Mouse (Mus musculus): Measurements from ENCODE around the gene Eif6.
"Not testable (repeated sequence)": the region's sequence is repeated elsewhere in the genome, so short reads cannot be mapped to it uniquely, and the experiment has no call there.

The Eif6 gene

DNA sequence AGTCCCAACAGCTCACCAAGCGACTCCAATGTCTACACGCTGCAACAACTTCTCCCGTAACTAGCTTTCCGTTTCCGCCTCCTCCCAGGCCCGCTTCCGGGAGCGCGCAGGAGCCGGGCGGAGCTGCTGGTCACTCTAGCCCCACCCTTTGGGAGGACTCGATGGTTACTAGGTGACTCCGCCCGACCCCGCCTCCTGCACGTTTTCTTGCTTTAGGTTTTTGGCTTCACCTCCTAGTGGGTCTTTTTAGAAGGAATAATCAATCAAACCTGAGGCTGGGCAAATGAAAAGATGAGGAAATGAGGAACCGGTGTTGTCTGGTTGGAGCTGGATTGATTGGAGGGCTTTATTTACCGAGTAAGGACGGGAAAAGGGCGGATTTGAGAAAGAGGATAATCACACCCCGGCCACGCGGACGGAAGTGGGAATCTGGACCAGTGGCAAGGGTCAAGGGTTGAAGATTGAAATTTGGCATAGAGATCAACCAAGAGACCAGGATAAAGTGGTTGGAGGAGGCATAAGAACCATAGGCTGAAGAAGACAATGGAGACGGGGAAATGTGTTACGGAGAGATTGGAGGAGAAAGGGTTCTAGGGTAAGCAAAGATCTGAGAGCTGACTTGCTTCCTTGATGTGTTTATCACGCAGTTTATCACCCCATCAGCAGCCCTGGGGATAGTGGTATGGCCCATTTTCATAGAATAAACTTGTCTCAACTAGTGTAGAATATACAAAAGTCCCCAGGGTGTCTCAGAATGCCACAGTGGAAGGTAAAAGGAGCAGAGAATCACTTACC, at the start of gene Eif6:
Gene Eif6, minus strand, starts transcription at position 296 of the 795 bp plus-strand sequence.
- peak; percentile 92 for DNase-seq

DNA sequence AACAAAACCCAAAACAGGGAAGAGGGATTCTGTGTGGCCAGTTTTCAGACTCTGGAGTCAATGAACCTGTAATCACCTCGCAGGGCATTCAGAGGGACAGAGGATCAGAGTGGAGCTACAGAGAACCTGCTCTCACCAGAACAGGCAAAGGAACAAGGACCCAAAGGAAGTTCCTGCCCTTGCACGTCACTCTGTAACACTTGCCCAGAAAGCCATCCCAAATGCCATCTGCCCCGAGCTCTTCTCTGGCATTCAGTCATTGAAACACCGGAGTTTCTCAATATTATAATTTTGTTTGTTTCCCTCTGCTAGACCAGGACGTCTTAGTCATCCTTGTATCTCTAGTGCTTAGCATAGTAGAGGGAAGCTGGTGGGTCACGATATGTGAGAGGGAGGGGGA, 46.9 kb upstream of the Eif6 start:
- no peak for DNase-seq

DNA sequence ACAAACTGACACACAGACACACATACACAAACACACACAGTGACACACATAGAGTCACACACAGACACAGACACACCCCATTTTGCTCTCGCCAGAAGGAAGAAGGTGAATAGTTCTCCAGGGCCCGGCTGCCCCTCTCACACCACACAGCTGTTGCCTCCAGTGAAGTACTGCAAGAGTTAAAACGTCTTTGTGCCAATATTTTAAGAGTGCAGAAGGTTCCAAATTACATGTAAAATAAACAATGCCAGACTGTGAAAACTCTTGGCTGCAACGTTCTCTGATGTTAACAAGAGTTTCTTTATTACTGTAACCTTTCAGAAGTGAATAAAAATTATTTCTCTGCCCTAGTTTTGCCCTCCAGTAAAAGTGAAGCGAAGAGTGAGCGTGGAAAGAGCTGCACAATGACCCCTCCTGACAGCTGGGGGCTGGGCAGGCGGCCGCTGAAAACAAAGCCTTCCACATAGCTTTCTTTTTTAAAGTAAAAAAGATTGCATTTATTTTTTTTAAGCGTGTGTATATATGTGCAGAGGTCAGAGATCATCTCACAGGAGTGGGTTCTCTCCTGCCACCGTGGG, 46.3 kb upstream of the Eif6 start:
- no peak for DNase-seq

DNA sequence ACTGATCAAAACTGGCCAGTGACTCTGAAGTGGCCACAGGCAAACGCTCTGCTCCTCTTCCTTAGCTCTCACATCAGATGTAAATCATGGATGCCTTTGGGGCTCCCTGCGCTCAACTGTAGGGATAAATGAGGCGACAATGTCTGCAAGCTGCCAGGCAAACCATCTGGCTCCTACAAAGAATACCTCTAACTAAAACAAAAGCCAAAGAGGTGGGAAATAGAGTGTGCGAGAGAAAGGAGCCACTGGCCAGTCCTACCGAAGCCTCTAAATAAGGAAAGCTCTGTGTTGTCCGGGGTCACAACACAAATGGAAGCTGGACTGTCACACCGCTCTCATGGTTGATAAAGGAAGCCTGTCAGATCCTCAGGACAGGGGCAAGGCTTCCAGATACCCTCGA, 45.8 kb upstream of the Eif6 start:
- DNase-seq: no peak

DNA sequence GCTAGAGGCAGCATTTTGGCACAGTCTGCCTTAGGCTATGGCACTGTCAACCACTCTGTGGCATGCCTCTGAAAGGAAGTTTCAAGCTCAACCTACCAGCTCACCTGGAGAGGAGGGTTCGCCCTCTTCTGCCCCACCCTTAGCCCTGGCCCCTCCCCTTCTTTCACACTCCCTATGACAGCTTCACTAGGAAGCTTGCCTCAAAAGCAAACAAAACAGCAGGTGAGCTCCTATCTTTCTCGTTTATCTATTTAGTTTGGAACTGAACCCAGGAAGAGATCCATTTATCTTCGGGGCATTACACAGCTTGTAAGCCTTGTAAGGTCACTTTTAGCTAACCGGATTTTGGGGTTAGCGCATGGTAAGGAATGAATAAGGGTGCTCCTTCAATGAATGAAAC, 43.0 kb upstream of the Eif6 start:
- DNase-seq: no peak

DNA sequence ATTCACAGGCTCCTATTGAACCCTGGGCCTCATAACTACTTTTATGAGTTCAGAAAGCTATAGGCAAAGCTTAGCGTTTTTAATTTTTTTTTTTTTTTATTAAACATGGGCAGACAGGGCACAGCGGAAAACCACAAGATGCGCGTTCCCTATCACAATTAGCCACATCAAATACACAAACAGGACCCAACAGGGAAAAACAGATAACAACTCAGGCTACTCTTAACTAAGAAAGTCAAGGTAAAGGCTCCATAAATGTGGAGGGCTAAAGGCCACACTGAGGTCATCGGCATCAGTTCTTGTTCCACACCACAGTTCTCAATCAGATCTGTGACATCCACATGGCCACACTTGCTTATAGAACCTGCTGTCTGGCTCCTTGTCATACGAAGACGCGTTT, 41.6 kb upstream of the Eif6 start:
- DNase-seq: no peak

DNA sequence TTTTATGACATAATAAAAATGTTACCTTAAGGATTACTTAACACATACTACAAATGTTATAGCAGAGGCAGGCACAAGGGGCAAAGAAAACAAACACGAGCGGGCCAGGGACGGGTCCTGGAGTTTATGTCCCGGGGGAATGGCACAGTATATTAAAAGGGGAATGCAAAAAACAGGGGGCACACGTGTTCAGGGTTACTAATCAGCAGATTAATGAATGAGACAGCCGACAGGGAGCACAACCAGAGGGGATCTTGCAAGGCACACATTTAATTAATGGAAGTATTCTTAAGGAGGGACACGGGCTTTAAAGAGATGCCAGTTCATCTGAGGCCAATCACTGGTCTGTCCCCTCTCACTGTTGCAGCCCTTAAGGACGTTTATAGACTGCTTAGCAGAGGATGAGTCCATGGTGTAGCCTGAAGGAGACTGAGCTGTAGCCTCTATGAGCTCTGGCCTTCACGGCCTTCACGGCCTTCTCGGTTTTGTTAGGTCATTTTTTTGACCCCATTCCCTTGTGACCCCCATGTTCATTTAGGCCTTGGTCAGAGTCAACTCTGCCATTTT, 36.7 kb upstream of the Eif6 start:
- DNase-seq: no peak

DNA sequence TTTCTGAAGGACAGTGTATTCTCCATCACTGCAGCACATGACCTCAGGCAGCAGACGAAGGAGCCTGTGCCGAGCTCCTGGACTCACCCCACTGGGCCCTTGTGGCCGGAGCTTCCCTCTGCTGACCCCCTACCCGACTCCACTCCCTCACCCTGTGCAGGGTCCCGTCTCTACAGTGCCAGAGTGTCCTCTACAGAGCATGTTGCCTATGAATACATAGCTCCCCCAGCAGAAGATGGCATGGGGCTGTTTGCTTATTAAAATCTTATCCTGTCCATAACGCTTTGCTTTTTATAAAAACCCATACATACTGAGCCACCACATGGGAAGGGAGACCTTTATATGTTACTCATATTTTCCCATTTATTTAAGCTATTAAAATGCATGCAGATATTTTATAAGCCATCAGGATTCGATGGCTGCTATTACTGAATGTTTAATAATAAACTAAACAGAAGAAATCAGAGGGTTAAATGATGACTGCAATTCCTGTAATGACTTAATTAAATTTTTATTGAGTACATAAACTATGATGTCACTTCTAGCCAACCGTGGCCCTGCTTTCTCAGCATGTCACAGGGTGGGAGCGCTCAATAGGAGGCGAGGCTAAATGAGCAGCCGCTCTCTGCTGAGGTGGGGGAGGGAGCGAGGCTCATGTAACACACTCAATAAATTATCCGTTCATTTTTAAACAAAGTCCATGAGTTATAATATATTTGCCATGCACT, 36.0 kb upstream of the Eif6 start:
- peak; percentile 67 for DNase-seq

DNA sequence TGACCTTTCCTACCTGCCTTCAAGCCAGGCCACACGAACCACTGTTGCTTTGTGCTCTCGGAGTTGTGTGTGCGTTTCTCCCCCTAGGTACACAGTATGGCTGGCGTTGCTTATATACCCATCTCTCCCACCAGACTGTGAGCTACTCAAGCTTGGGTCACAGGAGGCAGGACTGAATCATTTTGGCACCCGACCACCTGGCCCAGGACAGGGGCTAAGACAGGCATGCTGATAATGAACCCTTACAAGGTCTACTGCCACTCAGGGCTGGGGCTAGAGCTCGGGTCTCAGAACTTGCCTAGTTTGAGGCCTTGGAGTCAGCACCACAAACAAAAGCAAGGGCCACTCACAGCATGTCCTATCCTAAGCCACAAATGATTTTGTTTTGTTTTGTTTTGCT, 34.9 kb upstream of the Eif6 start:
- no peak for DNase-seq

DNA sequence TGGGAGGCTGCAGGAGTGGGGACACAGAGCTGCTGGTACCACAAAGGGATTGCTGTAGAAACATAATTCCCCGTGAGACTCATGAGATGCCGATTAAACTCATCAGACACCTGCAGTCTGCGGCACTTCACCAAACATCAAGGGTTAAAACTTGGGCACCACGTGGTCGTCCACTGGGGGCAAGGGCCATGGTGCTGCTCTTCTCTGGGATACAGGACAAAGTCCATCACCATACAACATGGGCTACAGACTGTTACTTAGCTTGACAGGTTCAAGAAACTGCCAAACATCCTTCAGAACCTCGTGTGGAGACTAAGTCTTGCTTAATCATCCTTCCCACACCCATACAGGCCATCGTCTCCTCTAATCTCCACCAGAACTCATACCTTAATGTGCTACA, 33.4 kb upstream of the Eif6 start:
- no peak for DNase-seq

DNA sequence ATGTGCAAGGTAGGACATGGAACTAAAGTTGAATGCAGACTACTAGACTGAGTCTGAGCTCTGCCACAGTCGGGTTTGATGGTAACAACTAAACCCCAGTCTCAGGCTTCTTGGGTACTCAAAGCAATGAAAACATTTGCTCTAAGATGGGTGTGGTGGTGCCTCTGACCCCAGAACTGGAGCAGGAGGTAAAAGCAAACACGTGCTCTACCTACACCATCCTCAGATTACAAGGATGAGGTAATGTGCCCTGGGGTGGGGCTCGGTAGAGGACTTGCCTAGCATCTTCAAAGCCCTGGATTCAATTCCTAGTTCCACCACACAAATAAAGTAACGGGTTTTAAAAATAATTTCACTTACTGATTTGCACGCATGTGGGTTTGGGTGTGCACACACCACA, 25.8 kb upstream of the Eif6 start:
- DNase-seq: no peak

DNA sequence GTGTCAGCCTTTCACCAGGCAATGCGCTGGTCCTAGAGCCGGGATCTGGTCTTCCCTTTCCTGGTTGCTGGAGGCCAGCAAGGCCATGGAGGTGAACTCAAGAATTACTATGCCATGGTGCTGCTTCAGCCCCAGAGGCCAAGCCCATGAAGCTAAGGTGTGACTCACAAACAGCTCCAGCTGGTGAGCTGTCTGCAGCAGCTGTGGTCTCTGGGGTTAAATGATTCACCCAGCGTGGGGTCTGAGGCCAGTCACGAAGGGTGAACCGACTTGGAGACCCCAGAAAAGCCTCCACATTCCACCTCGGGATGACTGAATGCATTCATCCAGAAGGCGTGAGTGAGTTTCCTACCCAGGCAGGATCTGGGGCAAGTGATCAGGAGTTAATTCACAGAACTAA, 23.4 kb upstream of the Eif6 start:
- DNase-seq: no peak

DNA sequence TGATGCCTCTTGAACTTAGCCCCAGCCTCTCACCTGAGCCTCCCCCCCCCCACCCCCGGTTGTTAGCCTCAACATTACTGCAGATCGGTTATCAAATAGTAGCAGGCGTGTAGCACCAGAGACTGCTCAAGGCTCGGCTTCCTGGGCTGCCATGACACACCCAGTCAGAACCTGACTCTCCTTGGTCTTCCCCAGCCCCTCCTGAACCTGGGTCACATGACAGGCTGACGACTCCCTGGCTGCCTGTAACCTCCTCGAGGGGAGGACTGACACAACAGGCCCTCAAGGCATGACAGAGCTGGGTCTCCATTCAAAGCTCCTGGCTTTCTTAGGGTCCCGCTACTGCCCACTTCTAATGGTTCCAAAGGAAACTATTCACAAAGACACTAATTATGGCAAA, 22.7 kb upstream of the Eif6 start:
- no peak for DNase-seq

DNA sequence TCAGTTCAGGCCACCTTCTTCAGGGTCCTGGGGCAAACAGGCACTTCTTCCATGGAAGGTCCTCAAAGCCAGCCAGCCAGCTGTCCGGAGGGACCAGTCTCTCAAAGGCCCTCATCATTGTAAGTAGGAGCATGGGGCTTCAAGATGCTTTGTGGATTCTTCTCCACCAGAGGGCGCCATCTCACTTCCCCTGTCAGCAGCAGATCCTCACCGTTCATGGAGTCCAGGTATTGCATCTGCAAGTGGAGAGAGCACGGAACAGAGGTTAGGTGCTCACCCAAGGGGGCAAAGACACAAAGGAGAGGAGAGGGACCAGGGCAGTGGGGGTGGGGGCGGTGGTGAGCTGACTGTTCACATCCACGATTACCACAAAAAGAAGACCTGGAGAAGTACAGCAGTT, 21.6 kb upstream of the Eif6 start:
- peak; percentile 88 for DNase-seq

DNA sequence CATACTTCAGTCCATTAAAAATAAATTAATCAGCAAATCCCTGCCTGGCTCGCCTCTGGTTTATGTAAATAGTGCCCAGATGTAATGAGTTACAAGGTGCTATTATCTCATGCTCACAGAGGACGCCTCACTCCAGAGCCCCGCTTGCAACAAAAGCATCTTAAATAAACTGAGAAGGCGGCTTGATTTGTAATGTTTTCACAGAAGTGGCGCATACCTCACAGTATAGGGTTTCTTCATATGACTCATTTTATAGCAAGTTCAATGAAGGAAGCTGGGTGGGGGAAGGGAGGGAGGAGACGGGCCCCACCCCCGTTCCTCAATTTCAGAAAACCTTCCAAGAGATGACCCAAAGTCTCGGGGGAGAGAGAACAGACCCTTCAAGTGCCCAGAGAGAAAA, 20.2 kb upstream of the Eif6 start:
- no peak for DNase-seq

DNA sequence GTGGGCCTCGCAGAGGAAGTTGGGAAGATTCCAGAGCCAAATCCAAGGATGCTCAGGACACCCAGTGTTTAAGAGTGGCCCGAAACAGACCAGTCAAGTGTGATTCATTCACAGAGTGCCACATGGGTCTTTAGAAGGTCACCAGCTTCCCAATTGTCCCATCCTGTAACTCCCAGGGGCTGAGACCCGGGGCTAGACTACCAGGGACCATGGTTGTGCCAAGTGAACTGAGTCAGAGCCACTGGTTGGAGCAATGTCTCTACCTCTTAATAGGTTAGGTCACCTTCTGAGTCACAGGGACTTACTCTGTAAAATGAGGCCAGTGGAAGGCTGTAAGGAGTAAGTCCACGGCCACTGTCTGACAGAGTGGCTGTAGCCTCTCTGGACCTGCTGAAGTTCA, 12.2 kb upstream of the Eif6 start:
- DNase-seq: no peak

DNA sequence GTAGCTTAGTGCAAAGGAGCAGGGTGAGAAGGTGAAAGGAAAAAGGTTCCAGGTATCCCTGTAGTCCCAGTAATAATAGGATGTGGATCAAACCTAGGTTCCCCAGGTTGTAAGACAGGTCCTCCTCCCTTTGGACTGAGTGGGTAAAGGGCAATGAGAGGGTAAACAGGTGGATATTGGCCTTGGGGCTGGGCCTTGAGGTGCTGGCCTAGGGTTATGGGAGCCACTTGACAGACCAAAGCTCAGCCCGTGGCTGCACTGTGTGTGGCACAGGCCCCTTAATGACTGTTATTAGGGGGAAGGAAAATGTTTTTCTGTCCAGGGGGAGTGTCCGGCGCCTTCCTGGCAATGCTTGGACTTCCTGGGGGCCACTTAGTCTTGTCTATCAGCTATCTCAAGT, 11.2 kb upstream of the Eif6 start:
- DNase-seq: no peak

DNA sequence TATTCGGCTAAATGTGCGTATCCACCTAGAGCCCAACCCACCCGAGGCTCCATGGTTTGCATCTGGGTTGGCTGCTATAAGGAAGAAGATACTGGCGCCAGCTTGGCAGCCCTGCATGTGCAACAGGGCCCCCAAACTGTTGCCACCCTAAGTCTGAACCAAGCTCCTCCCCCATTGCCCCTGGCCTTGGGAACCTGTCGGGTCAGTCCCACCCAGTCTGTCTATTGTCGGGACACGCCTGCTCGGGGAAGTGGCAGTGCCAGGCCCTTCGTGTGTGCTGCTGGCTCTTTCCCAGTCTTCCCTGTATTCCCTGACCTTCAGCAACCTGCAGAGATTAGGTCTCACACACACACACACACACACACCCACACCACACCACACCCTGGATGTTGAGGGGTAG, 8.0 kb upstream of the Eif6 start, which contains the start of gene Fam83c:
Gene Fam83c, minus strand, starts transcription at position 123 of the 400 bp plus-strand sequence.
- DNase-seq: no peak

DNA sequence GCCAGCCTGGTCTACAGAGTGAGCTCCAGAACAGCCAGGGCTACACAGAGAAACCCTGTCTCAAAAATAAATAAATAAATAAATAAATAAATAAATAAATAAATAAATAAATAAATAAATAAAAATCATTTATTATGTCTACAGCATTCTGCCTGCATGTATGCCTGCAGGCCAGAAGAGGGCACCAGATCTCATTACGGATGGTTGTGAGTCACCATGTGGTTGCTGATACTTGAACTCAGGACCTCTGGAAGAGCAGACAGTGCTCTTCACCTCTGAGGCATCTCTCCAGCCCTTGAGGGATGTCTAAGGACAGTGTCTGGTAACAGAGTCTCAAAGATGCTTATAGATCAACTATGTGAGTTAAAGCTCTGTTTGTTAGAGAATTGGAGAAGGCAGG, 5.4 kb upstream of the Eif6 start:
- not testable (repeated sequence) for DNase-seq

DNA sequence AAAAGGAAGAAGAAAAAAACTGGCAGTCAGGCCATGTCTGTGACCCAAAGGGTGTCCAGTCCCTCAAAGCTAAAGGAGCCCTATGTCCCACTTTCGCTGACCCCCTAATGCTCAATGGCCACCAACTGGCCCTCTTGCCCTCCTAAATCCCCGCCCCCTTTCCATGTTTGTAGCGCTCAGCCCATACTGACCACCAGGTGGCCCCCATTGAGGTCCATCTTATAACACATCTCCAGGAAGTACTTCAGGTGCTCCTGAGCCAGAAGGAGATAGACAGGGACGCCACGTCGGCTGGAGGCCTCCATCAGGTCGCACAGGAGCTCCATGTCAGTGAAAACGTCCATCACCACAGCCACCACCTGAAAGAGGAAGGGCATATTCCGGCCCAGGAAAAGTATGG, 4.6 kb upstream of the Eif6 start:
- DNase-seq: no peak

DNA sequence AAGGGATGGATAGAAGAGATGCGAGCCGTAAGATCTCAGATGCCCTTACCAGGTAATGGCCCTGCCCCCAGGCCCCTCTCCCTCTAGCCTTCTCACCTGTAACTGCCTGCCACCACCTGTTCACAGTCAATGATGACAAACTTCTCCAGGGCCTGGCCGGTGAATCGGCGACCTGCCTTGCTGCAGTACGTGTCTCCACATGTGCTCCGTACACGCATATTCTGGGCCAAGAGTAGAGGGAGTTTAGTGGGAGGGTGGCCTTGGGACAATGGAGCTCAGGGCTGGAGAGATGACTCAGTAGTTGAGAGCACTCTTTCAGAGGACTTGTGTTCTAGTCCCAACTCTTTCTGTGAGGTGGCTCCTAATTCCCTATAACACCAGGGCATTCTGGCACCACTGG, 4.1 kb upstream of the Eif6 start:
- DNase-seq: no peak

DNA sequence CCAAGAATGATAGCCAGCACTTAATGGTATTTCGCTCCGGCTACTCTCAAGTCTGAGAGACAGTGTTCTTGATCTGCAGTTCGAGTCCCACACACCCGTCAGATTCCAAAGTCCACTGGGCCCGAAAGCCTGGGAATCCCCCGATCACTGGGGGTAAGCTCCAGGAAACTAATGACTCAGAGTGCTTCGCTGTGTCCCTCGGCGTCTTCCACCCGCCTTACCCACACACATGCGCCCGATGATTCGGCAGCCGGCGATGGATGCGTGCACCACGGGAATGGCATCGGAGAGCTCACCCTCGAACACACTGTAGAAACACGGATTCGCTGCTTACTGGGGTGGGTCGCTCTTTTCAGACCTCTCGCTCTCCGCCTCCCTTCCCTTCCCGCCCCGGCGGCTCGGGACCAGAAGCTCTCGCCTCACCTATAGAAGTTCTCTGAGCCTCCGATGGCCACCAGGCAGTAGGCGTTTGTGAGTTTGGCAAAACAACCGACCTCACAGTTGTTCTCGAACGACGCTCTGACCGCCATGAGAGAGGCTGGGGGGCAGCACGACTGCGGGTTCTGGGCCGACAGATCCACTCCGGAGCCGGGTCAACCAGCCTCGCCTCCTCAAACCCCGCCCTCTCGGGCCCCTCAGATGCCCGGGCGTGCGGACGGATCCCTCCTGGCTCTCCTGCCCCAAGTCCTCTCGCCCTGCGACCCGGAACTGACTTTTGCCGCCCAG, 658 bp downstream of the Eif6 start:
- peak; percentile 37 for DNase-seq

DNA sequence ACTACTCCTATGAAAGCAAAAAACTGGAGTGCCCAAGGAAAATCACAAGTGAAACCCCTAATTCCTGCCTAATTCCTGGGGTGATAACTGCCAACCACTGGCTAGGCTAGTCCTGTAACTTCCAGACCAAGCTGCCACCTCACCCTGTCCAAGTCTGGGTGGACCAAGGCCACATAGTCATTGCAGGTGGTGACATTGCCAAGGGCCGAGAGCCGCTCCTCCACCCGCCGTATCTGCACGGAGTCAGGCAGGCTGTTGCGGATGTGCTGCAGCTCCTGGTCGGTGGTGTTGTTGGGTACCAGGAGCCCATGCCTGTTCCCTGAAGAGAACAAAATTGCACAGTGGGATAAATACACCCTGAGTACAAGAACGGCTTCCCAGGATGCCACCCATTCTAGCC, 3.0 kb downstream of the Eif6 start:
- no peak for DNase-seq

All from kidney, postnatal 10 days (tissue).